Mouse (Mus musculus) testis, adult 2 months (tissue): Measurements from ENCODE around the gene Cela2a. TPM values are rescaled to one million over a fixed set of nuclear protein-coding genes. Genes with fewer than 3 reads are reported as not detected.
A peak's percentile ranks its signal among the peaks of the same experiment; 100 is the strongest.

Experiments used
- H3K27ac ChIP-seq: fragments of 200-500 bp; 2 replicates; pipeline ENCODE4 v1.5.1; 2012; ENCODE audit warnings: low read depth, low read length; ENCODE audit not compliant: control insufficient read depth, insufficient read depth
- H3K27me3 ChIP-seq: fragments of 200-500 bp; 2 replicates; pipeline ENCODE4 v1.6.1; 2012; ENCODE audit warnings: mild to moderate bottlenecking, low read length, moderate library complexity; ENCODE audit not compliant: control insufficient read depth, insufficient read depth
- H3K36me3 ChIP-seq: fragments of 200-500 bp; 2 replicates; pipeline ENCODE4 v1.6.1; 2012; ENCODE audit warnings: mild to moderate bottlenecking, low read length; ENCODE audit not compliant: control insufficient read depth, insufficient read depth
- H3K4me1 ChIP-seq: fragments of 200-500 bp; 2 replicates; pipeline ENCODE4 v1.6.1; 2012; ENCODE audit warnings: low read length; ENCODE audit not compliant: control insufficient read depth, insufficient read depth
- H3K4me3 ChIP-seq: fragments of 200-500 bp; 2 replicates; pipeline ENCODE4 v1.5.1; 2012; ENCODE audit warnings: low read depth, mild to moderate bottlenecking, low read length, moderate library complexity, mixed read lengths; ENCODE audit not compliant: control insufficient read depth
- CTCF ChIP-seq: fragments of 200-500 bp; IDR thresholded peaks from 2 replicates; pipeline ENCODE4 v1.5.1; 2012; ENCODE audit warnings: low read depth, mild to moderate bottlenecking, inconsistent platforms, low read length, moderate library complexity; ENCODE audit not compliant: control insufficient read depth, insufficient read depth, insufficient replicate concordance
- POLR2A ChIP-seq: fragments of 200-500 bp; IDR thresholded peaks from 2 replicates; pipeline ENCODE4 v1.6.1; 2012; ENCODE audit warnings: low read depth, mild to moderate bottlenecking, inconsistent platforms, low read length, moderate library complexity; ENCODE audit not compliant: control insufficient read depth
- polyA plus RNA-seq: library from polyadenylated mRNA; depleted of rRNA; stranded (reverse); fragments of >200 nt; gene quantifications from 2 replicates; pipeline ENCODE4 v1.2.3, GENCODE M21; 2012; rRNA removed

The Cela2a gene
- polyA plus RNA-seq, 1 experiment, result 6.5 TPM

- no peaks in the 10 kb centered on the region; the same call in 1 of the 2 replicates for H3K4me1 ChIP-seq
- H3K36me3 ChIP-seq, result peaks cover 12% of the 10 kb centered on the region
- no peak overlapping the region for H3K4me3 ChIP-seq
- peak overlapping the region; percentile 39 for H3K27ac ChIP-seq
- no peak for TF ChIP-seq CTCF
- TF ChIP-seq POLR2A, result no peak
- H3K27me3 ChIP-seq, result no peaks in the 10 kb centered on the region
Measured at GRCm38 (mm10) chr4:141766316-141766667, 59.7 kb downstream of the Cela2a start.

- Histone ChIP-seq H3K36me3 (peaks cover 8% of the 10 kb centered on the region), H3K27ac (no peak overlapping the region), H3K4me1 (no peaks in the 10 kb centered on the region; the same call in 1 of the 2 replicates), H3K27me3 (no peaks in the 10 kb centered on the region), H3K4me3 (no peak overlapping the region)
- TF ChIP-seq CTCF (no peak), POLR2A (no peak)
Measured at GRCm38 (mm10) chr4:141765008-141765407, 61.0 kb downstream of the Cela2a start.

Other genes starting within 250 kb of the Cela2a start
- 3.1 and 4.4 TPM in 2 replicates for gene Fblim1, start 220.1 kb downstream of the Cela2a start, polyA plus RNA-seq
- 3.5 and 3.9 TPM in 2 replicates for gene Tmem82, start 207.5 kb downstream of the Cela2a start, polyA plus RNA-seq
- gene Slc25a34, start 202.3 kb downstream of the Cela2a start, polyA plus RNA-seq, result 2.2 and 2.9 TPM in 2 replicates
- gene Plekhm2, start 161.3 kb downstream of the Cela2a start, polyA plus RNA-seq, result 73.3 and 76.3 TPM in 2 replicates
- gene Rsc1a1, start 140.6 kb downstream of the Cela2a start, polyA plus RNA-seq, result 3.6 and 4.1 TPM in 2 replicates
- gene Ddi2, start 102.7 kb downstream of the Cela2a start, polyA plus RNA-seq, result 4.1 and 5.2 TPM in 2 replicates
- gene Agmat, start 79.5 kb downstream of the Cela2a start, polyA plus RNA-seq, result 0.07 TPM in 1 of 2 replicates, not detected in the other
- 11.3 and 12.2 TPM in 2 replicates for gene Dnajc16, start 35.2 kb downstream of the Cela2a start, polyA plus RNA-seq
- gene Casp9, start 32.5 kb downstream of the Cela2a start, polyA plus RNA-seq, result 7.8 and 8.0 TPM in 2 replicates
- 0.66 and 1.4 TPM in 2 replicates for gene Ctrc, start 20.2 kb upstream of the Cela2a start, polyA plus RNA-seq
- 56.1 and 57.6 TPM in 2 replicates for gene Efhd2, start 48.8 kb upstream of the Cela2a start, polyA plus RNA-seq
- 178 and 186 TPM in 2 replicates for gene Fhad1, start 188.9 kb upstream of the Cela2a start, polyA plus RNA-seq